Mouse (Mus musculus) stomach, postnatal 0 days (tissue): ENCODE results near the gene Ttc9. TPM values are rescaled to one million over a fixed set of nuclear protein-coding genes. Genes with fewer than 3 reads are reported as not detected.

Experiments
- ATAC-seq: fragments of 200-750 bp; cut with Nextera tagmentation; 2 replicates; pipeline ENCODE4 v1.8.0; 2017; ENCODE audit not compliant: low FRiP score, low TSS enrichment
- DNase-seq: peaks from one replicate; pipeline ENCODE4 v3.0.0-alpha.2; 2016; ENCODE audit warnings: low spot score
- H3K27ac ChIP-seq: fragments of 300-500 bp; sonication (generic); replicated peaks from 2 replicates; pipeline ENCODE4 v1.5.1; 2014; ENCODE audit warnings: mild to moderate bottlenecking, control low read depth
- H3K27me3 ChIP-seq: fragments of 300-500 bp; sonication (generic); 2 replicates; pipeline ENCODE4 v1.6.1; 2014; ENCODE audit warnings: low read length; ENCODE audit not compliant: control insufficient read depth, insufficient read depth
- H3K36me3 ChIP-seq: fragments of 300-500 bp; sonication (generic); 2 replicates; pipeline ENCODE4 v1.6.1; 2014; ENCODE audit warnings: low read length, mixed read lengths; ENCODE audit not compliant: control insufficient read depth, insufficient read depth
- H3K4me1 ChIP-seq: fragments of 300-500 bp; sonication (generic); replicated peaks from 2 replicates; pipeline ENCODE4 v1.6.1; 2014; ENCODE audit warnings: antibody characterized with exemption; ENCODE audit not compliant: control insufficient read depth, insufficient read depth
- H3K4me2 ChIP-seq: fragments of 300-500 bp; sonication (generic); replicated peaks from 2 replicates; pipeline ENCODE4 v1.6.1; 2014; ENCODE audit warnings: low read depth, mild to moderate bottlenecking, control low read depth, moderate library complexity
- H3K4me3 ChIP-seq: fragments of 300-500 bp; sonication (generic); 2 replicates; pipeline ENCODE4 v1.5.1; 2014; ENCODE audit warnings: low read depth, low read length, control low read depth
- H3K9ac ChIP-seq: fragments of 300-500 bp; sonication (generic); 2 replicates; pipeline ENCODE4 v1.6.1; 2014; ENCODE audit warnings: mild to moderate bottlenecking, low read length, control low read depth, mixed read lengths
- H3K9me3 ChIP-seq: fragments of 300-500 bp; sonication (generic); 2 replicates; pipeline ENCODE4 v1.6.1; 2016; ENCODE audit warnings: low read length; ENCODE audit not compliant: control insufficient read depth
- CTCF ChIP-seq: IDR thresholded peaks from 2 replicates; pipeline ENCODE4 v1.5.1; 2016; ENCODE audit warnings: antibody characterized with exemption, low read depth, mild to moderate bottlenecking, moderate library complexity
- EP300 ChIP-seq: optimal IDR thresholded peaks from 2 replicates; pipeline ENCODE3; 2016; ENCODE audit warnings: antibody characterized with exemption
- WGBS: fragments of 180-500 bp; shearing (Covaris S2); extraction: QIAGEN DNeasy Blood & Tissue Kit; methylation state at CpG from one replicate; pipeline ENCODE4 v1.1.7; 2014; 5-methylcytosine and 5-hydroxymethylcytosine counted together
- polyA plus RNA-seq: library from polyadenylated mRNA; unstranded; fragments of >200 nt; fragmentation: Nextera tagmentation; extraction: Ambion mirVana; gene quantifications from 2 replicates; pipeline ENCODE4 v1.2.1, GENCODE M21; 2015

The Ttc9 gene
- polyA plus RNA-seq, 1 experiment from 2014 or later = 4.4 TPM

DNA sequence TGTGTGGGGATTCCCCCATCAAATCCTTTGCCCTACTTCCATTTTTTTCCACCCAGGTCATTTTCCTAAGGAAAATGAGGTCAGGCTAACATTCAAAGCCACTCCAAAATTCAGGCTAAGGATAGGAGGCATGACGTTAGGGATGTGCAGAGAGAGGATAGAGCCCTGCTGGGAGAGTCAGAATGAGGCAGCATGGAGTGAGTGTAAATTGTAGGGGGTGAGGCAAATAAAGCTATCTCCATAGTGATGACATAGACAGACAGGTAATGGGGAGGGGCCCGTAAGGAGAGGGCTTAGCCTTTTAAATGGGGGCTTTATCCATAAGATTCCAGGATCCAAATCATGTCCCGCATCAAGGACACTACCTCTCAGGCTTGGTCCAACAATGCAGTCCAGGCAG, 54.9 kb downstream of the Ttc9 start:
- no peak overlapping the region for H3K4me3 ChIP-seq
- no peak overlapping the region for H3K4me2 ChIP-seq
- 55% methylated on average over 3 of the region's 3 CpGs for WGBS
- TF ChIP-seq CTCF (no peak), EP300 (no peak)
- no peaks in the 10 kb centered on the region for H3K27me3 ChIP-seq
- no peak overlapping the region for H3K9ac ChIP-seq
- H3K27ac ChIP-seq = no peak overlapping the region
- ATAC-seq (no peak), DNase-seq (no peak)
- H3K4me1 ChIP-seq = no peaks in the 10 kb centered on the region
- H3K36me3 ChIP-seq = no peaks in the 10 kb centered on the region
- H3K9me3 ChIP-seq = no peaks in the 10 kb centered on the region

GRCm38 (mm10) chr12:81686406-81687117, 55.5 kb downstream of the Ttc9 start:
- no peaks in the 10 kb centered on the region for H3K27me3 ChIP-seq
- DNase-seq (peak; percentile 25), ATAC-seq (peak; percentile 72; the same call in 1 of the 2 replicates)
- 45% methylated on average over 12 of the region's 12 CpGs for WGBS
- TF ChIP-seq EP300 = no peak
- TF ChIP-seq CTCF = no peak
- H3K9ac ChIP-seq = no peak overlapping the region
- no peaks in the 10 kb centered on the region for H3K9me3 ChIP-seq
- H3K36me3 ChIP-seq = no peaks in the 10 kb centered on the region
- no peaks in the 10 kb centered on the region for H3K4me1 ChIP-seq
- no peak overlapping the region for H3K27ac ChIP-seq
- H3K4me3 ChIP-seq = no peak overlapping the region
- no peak overlapping the region for H3K4me2 ChIP-seq

GRCm38 (mm10) chr12:81687873-81688272, 56.8 kb downstream of the Ttc9 start:
- Histone ChIP-seq H3K9ac (no peak overlapping the region), H3K4me2 (no peak overlapping the region), H3K36me3 (no peaks in the 10 kb centered on the region), H3K27me3 (no peaks in the 10 kb centered on the region), H3K4me1 (no peaks in the 10 kb centered on the region), H3K4me3 (no peak overlapping the region), H3K9me3 (no peaks in the 10 kb centered on the region), H3K27ac (no peak overlapping the region)
- ATAC-seq (no peak), DNase-seq (no peak)
- 85% methylated on average over 5 of the region's 5 CpGs for WGBS
- no peak for TF ChIP-seq CTCF
- no peak for TF ChIP-seq EP300

GRCm38 (mm10) chr12:81688537-81688936, 57.5 kb downstream of the Ttc9 start:
- H3K27ac ChIP-seq = no peak overlapping the region
- H3K27me3 ChIP-seq = no peaks in the 10 kb centered on the region
- 75% methylated on average over 4 of the region's 4 CpGs for WGBS
- TF ChIP-seq EP300 = no peak
- no peak for TF ChIP-seq CTCF
- no peaks in the 10 kb centered on the region for H3K36me3 ChIP-seq
- DNase-seq (no peak), ATAC-seq (no peak)
- H3K9ac ChIP-seq = no peak overlapping the region
- no peak overlapping the region for H3K4me2 ChIP-seq
- no peaks in the 10 kb centered on the region for H3K9me3 ChIP-seq
- no peaks in the 10 kb centered on the region for H3K4me1 ChIP-seq
- H3K4me3 ChIP-seq = no peak overlapping the region

- DNase-seq (no peak), ATAC-seq (no peak)
- H3K4me2 ChIP-seq = no peak overlapping the region
- H3K27me3 ChIP-seq = no peaks in the 10 kb centered on the region
- H3K27ac ChIP-seq = no peak overlapping the region
- TF ChIP-seq CTCF (no peak), EP300 (no peak)
- no peaks in the 10 kb centered on the region for H3K36me3 ChIP-seq
- H3K9me3 ChIP-seq = no peaks in the 10 kb centered on the region
- no peaks in the 10 kb centered on the region for H3K4me1 ChIP-seq
- no peak overlapping the region for H3K9ac ChIP-seq
- H3K4me3 ChIP-seq = no peak overlapping the region
- WGBS = 58% methylated on average over 4 of the region's 4 CpGs
Measured at GRCm38 (mm10) chr12:81689505-81690056, 58.5 kb downstream of the Ttc9 start.

- Histone ChIP-seq H3K4me3 (no peak overlapping the region), H3K4me1 (no peaks in the 10 kb centered on the region), H3K9ac (no peak overlapping the region), H3K27me3 (no peaks in the 10 kb centered on the region), H3K36me3 (no peaks in the 10 kb centered on the region), H3K4me2 (no peak overlapping the region), H3K27ac (no peak overlapping the region), H3K9me3 (no peaks in the 10 kb centered on the region)
- no peak for DNase-seq
- no peak for ATAC-seq
- 91% methylated on average over 15 of the region's 15 CpGs for WGBS
- TF ChIP-seq CTCF = no peak
- no peak for TF ChIP-seq EP300
Measured at GRCm38 (mm10) chr12:81690111-81690510, 59.1 kb downstream of the Ttc9 start.
